Mouse (Mus musculus) hindbrain, embryonic 16.5 days (tissue): ENCODE measurements around the gene Cabp1. TPM values are rescaled to one million over a fixed set of nuclear protein-coding genes. Genes with fewer than 3 reads are reported as not detected.

Experiments
- ATAC-seq: fragments of 200-750 bp; cut with Nextera tagmentation; 2 replicates; pipeline ENCODE4 v1.8.0; 2017; ENCODE audit warnings: moderate TSS enrichment, moderate library complexity
- H3K27ac ChIP-seq: fragments of 300-500 bp; sonication (generic); 2 replicates; pipeline ENCODE4 v1.5.1; 2014; ENCODE audit warnings: low read depth, mild to moderate bottlenecking, control low read depth, low read length, moderate library complexity
- H3K27me3 ChIP-seq: fragments of 300-500 bp; sonication (generic); replicated peaks from 2 replicates; pipeline ENCODE4 v1.6.1; 2014; ENCODE audit warnings: low read length; ENCODE audit not compliant: control insufficient read depth, insufficient read depth
- H3K36me3 ChIP-seq: fragments of 300-500 bp; sonication (generic); 2 replicates; pipeline ENCODE4 v1.6.1; 2014; ENCODE audit warnings: mild to moderate bottlenecking, low read length, moderate library complexity, mixed read lengths; ENCODE audit not compliant: control insufficient read depth, insufficient read depth
- H3K4me1 ChIP-seq: fragments of 300-500 bp; sonication (generic); 2 replicates; pipeline ENCODE4 v1.6.1; 2014; ENCODE audit warnings: low read depth, low read length; ENCODE audit not compliant: control insufficient read depth, insufficient read depth
- H3K4me2 ChIP-seq: fragments of 300-500 bp; sonication (generic); 2 replicates; pipeline ENCODE4 v1.6.1; 2014; ENCODE audit warnings: mild to moderate bottlenecking, low read length, control low read depth, moderate library complexity
- H3K4me3 ChIP-seq: fragments of 300-500 bp; sonication (generic); 2 replicates; pipeline ENCODE4 v1.5.1; 2014; ENCODE audit warnings: mild to moderate bottlenecking, low read length, control low read depth, moderate library complexity
- H3K9ac ChIP-seq: fragments of 300-500 bp; sonication (generic); 2 replicates; pipeline ENCODE4 v1.6.1; 2014; ENCODE audit warnings: low read depth, mild to moderate bottlenecking, control low read depth, low read length, moderate library complexity
- H3K9me3 ChIP-seq: fragments of 300-500 bp; sonication (generic); 2 replicates; pipeline ENCODE4 v1.6.1; 2014; ENCODE audit warnings: mild to moderate bottlenecking, low read length, moderate library complexity; ENCODE audit not compliant: control insufficient read depth
- WGBS: fragments of 180-500 bp; shearing (Covaris S2); extraction: QIAGEN DNeasy Blood & Tissue Kit; methylation state at CpG from one replicate; pipeline ENCODE4 v1.1.7; 2014; 5-methylcytosine and 5-hydroxymethylcytosine counted together
- polyA plus RNA-seq: library from polyadenylated mRNA; unstranded; fragments of >200 nt; fragmentation: Nextera tagmentation; extraction: Ambion mirVana; gene quantifications from 2 replicates; pipeline ENCODE4 v1.2.1, GENCODE M21; 2015

Gene Cabp1
- polyA plus RNA-seq, 1 experiment from 2014 or later: 6.5 TPM

DNA sequence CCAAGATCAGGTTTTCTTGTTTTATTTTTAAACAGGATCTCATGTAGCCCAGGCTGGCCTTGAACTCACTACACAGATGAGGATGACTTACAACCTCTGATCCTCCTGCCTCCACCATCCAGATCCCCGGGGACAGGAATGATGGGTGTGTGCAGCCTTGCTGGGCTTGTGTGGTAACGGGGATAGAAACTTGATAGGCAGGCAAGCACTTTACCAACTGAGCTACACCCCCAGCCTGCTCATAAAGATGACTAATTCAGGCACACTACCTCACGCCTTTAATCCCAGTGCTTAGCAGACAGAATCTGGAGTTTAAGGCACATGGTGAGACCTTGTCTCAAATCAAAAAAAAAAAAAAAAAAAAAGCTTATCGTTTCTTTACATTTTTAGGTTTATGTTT is 18.7 kb upstream of the Cabp1 start:
- Histone ChIP-seq H3K27ac (no peak overlapping the region), H3K4me3 (no peak overlapping the region), H3K9me3 (no peaks in the 10 kb centered on the region), H3K27me3 (0 out of 2 replicates have a peak, but pooled peaks cover 2% of the 10 kb centered on the region), H3K4me2 (no peak overlapping the region), H3K4me1 (peaks cover 7% of the 10 kb centered on the region), H3K9ac (no peak overlapping the region), H3K36me3 (no peaks in the 10 kb centered on the region)
- no peak for ATAC-seq
- 75% methylated on average over 4 of the region's 4 CpGs for WGBS

DNA sequence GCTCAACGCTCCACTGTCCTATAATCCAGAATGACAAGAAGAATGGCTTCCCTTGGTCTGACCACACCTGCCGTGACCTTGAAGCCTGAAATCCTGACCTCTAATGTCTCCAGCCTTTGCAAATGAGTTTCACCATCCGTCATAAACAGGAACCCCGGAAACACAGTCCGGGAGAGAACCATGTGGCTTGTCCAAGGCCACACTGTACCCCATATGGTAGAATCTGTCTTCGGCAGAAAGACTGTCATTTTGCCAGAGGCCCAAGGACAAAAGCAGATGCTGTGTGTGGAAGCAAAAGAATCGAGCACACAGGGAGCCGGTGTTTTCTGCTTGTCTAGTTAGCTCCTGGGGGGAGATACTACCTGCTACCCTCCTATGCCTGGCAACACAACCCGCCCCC is 18.3 kb upstream of the Cabp1 start:
- 55% methylated on average over 9 of the region's 9 CpGs for WGBS

DNA sequence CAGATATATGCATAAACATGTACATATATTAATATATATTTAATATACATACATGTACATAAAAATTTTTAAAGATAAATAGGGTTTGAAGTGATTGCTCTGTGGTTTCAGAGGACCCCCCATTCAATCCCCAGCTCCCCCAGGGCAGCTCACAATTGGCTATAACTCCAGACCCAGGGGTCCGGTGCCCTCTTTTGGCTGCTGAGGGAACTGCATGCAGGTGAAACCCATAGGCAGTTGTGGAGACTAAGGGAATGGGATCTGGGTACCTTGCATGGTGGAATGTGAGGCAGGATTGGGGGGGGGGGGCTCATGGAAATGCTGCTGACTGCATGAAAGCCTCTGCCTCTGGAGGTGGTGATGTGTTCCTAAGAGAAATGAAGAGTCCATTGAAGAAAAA is 16.2 kb upstream of the Cabp1 start:
- H3K9me3 ChIP-seq: no peaks in the 10 kb centered on the region
- H3K36me3 ChIP-seq: no peaks in the 10 kb centered on the region
- 24% methylated on average over 1 of the region's 1 CpGs for WGBS
- H3K27ac ChIP-seq: no peak overlapping the region
- H3K9ac ChIP-seq: no peak overlapping the region
- peaks cover 3% of the 10 kb centered on the region for H3K4me1 ChIP-seq
- no peak for ATAC-seq
- H3K27me3 ChIP-seq: no peaks in the 10 kb centered on the region
- H3K4me3 ChIP-seq: no peak overlapping the region
- no peak overlapping the region for H3K4me2 ChIP-seq

More for the DNA sequence above, 18.3 kb upstream of the Cabp1 start:
- no peak overlapping the region for H3K4me3 ChIP-seq
- H3K36me3 ChIP-seq: no peaks in the 10 kb centered on the region
- ATAC-seq: no peak
- H3K9ac ChIP-seq: no peak overlapping the region
- H3K27me3 ChIP-seq: 0 out of 2 replicates have a peak, but pooled peaks cover 2% of the 10 kb centered on the region
- H3K4me1 ChIP-seq: peaks cover 7% of the 10 kb centered on the region
- H3K4me2 ChIP-seq: no peak overlapping the region
- no peak overlapping the region for H3K27ac ChIP-seq
- H3K9me3 ChIP-seq: no peaks in the 10 kb centered on the region

DNA sequence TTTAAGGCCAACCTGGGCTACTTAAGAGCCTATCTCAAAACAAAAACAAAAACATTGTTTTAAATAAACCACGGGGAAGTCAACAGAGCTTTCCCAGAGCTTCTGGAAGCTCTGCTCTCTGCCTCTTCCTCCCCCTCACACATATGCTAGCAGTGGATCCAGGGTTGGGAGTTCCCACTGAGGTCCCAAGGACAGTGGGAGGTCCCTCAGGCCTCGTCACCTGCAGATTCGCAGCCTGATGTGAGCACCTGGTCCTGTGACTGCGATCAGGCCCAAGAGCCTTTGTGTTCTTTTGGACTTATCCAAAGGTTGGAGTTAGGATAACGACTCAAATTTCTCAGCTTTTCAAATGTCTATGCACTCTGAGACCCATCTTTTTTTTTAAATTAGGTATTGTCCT is 14.4 kb upstream of the Cabp1 start:
- Histone ChIP-seq H3K4me2 (no peak overlapping the region), H3K4me1 (peaks cover 16% of the 10 kb centered on the region), H3K27me3 (no peaks in the 10 kb centered on the region), H3K27ac (no peak overlapping the region), H3K36me3 (no peaks in the 10 kb centered on the region), H3K4me3 (no peak overlapping the region), H3K9me3 (no peaks in the 10 kb centered on the region), H3K9ac (no peak overlapping the region)
- WGBS: 67% methylated on average over 5 of the region's 5 CpGs
- no peak for ATAC-seq

DNA sequence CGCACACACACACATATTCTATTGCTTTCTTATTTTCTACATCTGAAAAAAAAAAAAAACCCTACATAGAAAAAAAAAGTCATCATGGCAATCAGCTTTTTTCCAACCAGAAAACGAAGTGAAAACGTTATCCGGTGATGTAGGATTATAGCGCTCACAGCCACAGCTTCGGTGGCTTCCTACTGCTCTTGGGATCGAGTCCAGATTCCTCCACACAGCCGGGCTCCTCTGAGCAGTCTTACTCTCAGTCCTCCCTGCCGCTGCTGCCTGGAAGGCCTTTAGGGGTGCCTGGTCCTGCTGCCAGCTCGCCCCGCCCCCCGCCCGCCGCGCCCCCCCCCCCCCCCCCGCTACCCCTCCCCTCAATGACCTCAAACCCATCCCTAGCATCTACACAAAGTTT is 13.7 kb upstream of the Cabp1 start:
- H3K9me3 ChIP-seq: no peaks in the 10 kb centered on the region
- H3K4me1 ChIP-seq: peaks cover 16% of the 10 kb centered on the region
- H3K27me3 ChIP-seq: no peaks in the 10 kb centered on the region
- no peaks in the 10 kb centered on the region for H3K36me3 ChIP-seq
- no peak for ATAC-seq
- 13% methylated on average over 9 of the region's 16 CpGs for WGBS
- no peak overlapping the region for H3K4me3 ChIP-seq
- no peak overlapping the region; the same call in 1 of the 2 replicates for H3K4me2 ChIP-seq
- no peak overlapping the region for H3K27ac ChIP-seq
- no peak overlapping the region for H3K9ac ChIP-seq

DNA sequence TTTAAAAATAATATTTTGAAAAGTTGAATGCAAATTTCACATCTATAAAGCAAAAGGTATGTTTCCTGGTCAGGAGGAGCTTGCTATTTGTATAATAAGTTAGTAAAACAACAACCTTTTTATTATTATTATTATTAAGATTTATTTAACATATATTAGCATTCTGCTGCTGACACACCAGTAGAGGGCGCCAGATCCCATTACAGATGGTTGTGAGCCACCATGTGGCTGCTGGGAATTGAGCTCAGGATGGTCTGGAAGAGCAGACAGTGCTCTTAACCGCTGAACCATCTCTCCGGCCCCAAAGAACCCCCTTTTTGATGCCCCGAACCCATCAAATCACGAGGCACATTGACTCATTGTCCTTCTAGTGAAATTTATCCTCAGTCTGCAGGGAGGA is 13.1 kb upstream of the Cabp1 start:
- Histone ChIP-seq H3K9me3 (no peaks in the 10 kb centered on the region), H3K4me2 (no peak overlapping the region), H3K4me1 (peaks cover 16% of the 10 kb centered on the region), H3K27me3 (no peaks in the 10 kb centered on the region), H3K27ac (no peak overlapping the region), H3K36me3 (no peaks in the 10 kb centered on the region), H3K9ac (no peak overlapping the region), H3K4me3 (no peak overlapping the region)
- WGBS: 55% methylated on average over 5 of the region's 5 CpGs
- no peak for ATAC-seq

DNA sequence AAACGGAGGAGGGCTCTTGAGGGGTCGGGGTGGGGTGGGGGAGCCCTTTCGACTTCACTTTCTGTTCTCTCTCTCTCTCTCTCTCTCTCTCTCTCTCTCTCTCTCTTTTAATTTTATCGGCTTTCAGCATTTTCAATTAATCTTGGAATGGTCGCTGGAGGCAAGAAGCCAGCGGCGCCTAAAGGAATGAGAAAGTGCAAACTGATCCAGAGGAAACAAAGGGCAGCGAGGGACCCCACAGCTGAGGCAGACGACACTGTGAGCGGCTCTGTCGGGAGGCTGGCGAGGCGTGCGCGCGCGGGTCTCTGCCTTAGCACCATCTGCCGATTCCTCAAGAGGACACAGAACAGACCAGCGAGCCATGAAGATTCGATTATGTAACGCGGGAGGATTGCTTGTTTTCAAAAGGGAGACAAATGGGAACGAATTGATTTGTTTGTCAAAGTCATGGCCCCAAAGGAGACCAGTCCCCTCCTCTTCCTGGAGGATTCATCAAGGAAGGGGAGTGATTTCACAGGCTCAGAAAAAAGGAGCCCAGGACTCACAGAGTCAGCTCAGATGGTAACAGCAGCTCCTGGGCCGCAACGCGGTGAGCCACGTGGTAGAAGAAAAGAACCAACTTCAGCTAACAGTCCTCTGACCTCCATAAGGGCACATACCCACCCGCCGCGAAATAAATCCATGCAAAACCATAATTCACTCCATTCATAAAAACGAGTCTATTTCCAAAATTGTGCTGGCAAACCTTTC is 10.6 kb upstream of the Cabp1 start:
- peak overlapping the region; percentile 56 for H3K9ac ChIP-seq
- peak overlapping the region; percentile 61 for H3K4me2 ChIP-seq
- H3K4me3 ChIP-seq: peak overlapping the region; percentile 30
- peak overlapping the region; percentile 72 for H3K27ac ChIP-seq
- H3K4me1 ChIP-seq: peaks cover 16% of the 10 kb centered on the region
- WGBS: 1% methylated on average over 31 of the region's 31 CpGs
- ATAC-seq: peak; percentile 81
- no peaks in the 10 kb centered on the region for H3K36me3 ChIP-seq
- no peaks in the 10 kb centered on the region for H3K9me3 ChIP-seq
- H3K27me3 ChIP-seq: no peaks in the 10 kb centered on the region

DNA sequence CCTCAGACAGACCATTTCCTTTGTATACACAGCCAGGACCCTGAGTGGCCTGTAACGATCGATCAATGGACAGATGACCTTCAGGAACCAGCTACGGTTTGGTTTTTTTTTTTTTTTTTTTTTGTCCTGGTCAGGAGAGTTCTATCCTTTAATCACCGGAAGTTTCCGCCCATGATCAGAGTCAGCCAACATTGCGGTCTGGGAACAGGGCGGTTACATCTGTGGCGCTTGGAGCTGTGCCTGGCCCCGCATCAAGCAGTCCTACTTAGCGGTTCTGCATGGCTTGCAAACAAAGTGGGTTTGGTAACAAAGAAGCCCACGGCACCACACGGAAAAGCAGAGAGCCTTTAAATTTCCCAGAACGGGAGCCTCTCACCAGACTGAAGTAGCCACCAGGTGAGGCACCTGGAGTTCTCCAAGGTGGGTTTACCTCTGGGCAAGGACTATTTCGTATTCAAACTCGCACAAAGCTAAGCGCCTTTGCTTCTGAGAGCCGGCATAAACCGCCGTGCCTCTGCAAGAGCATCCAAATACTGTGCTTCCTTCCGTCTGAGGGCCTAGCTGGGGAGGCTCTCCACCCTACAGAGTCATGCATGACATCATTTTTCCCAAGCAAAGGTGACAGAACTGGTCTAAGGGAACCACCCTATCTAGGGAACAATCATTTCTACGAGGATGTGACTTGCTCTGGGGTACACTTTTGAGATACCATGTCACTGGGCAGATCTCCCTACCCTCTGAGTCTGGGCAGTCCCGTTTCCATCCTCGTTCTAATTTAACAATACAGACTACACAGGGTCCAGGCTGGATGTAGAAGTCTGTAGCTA is 9.8 kb upstream of the Cabp1 start:
- Histone ChIP-seq H3K4me1 (peaks cover 16% of the 10 kb centered on the region), H3K27me3 (no peaks in the 10 kb centered on the region), H3K27ac (peak overlapping the region; percentile 72), H3K36me3 (no peaks in the 10 kb centered on the region), H3K9me3 (no peaks in the 10 kb centered on the region), H3K4me3 (peak overlapping the region; percentile 30), H3K9ac (peak overlapping the region; percentile 45), H3K4me2 (peak overlapping the region; percentile 61)
- WGBS: 10% methylated on average over 23 of the region's 23 CpGs
- ATAC-seq: peak; percentile 69

DNA sequence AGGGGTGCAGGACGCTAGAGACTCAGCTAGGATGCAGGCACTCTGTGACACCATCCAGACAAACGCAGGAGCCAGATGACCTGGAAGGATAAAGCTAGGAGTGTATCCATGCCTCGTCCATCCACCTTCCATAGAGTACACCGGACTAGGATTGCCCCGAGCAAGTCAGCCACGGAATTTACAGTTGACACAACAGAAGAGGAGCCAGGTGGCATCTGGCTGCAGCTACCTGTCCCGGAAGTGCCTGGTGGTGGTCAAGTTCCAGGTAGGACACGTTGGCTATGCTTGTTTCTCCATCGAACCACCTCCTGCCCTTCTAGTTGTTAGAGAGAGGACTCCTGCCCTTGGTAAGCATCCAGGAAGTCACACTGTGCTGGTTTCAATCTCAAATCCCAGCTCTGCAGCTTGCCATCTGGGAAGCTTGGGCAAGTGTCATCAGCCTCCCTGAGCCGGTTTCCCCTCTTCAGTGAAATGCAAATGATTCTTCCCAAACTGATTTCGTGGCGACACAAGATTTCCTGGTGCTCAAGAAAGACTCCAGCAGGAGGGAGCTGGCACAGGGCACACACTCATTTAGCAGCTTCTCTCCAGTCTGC is 543 bp upstream of the Cabp1 start:
- ATAC-seq: peak; percentile 31; the same call in 1 of the 2 replicates
- Histone ChIP-seq H3K4me2 (peak overlapping the region; percentile 99), H3K27me3 (peaks cover 19% of the 10 kb centered on the region), H3K36me3 (no peaks in the 10 kb centered on the region), H3K27ac (peak overlapping the region; percentile 29; the same call in 1 of the 2 replicates), H3K4me3 (peak overlapping the region; percentile 66), H3K9ac (peak overlapping the region; percentile 81), H3K9me3 (no peaks in the 10 kb centered on the region), H3K4me1 (peaks cover 28% of the 10 kb centered on the region)
- whole genome bisulfite sequencing: 5% methylated on average over 12 of the region's 12 CpGs
